Mouse (Mus musculus) ES-E14 (cell line): ENCODE measurements around the gene Ift140.

ENCODE experiments used
- HCFC1 ChIP-seq: IDR thresholded peaks from 2 replicates; pipeline ENCODE4 v1.6.1; 2012; ENCODE audit warnings: low read length, inconsistent platforms, borderline replicate concordance; ENCODE audit not compliant: insufficient read depth
- MAFK ChIP-seq: IDR thresholded peaks from 2 replicates; pipeline ENCODE4 v1.6.1; 2014; ENCODE audit warnings: mild to moderate bottlenecking, low read depth, low read length, inconsistent platforms; ENCODE audit not compliant: insufficient read depth
- ZC3H11A ChIP-seq: IDR thresholded peaks from 2 replicates; pipeline ENCODE4 v1.6.1; 2012; ENCODE audit warnings: low read depth, mild to moderate bottlenecking, inconsistent platforms, low read length, borderline replicate concordance
- ZNF384 ChIP-seq: IDR thresholded peaks from 2 replicates; pipeline ENCODE4 v1.6.1; 2012; ENCODE audit warnings: low read depth, low read length, inconsistent platforms

GRCm38 (mm10) chr17:25100052-25100451, 84.2 kb downstream of the Ift140 start:
- TF ChIP-seq HCFC1 (no peak), ZNF384 (no peak), MAFK (no peak), ZC3H11A (no peak)
